Mouse (Mus musculus): Measurements from ENCODE around the gene C1galt1.

DNA sequence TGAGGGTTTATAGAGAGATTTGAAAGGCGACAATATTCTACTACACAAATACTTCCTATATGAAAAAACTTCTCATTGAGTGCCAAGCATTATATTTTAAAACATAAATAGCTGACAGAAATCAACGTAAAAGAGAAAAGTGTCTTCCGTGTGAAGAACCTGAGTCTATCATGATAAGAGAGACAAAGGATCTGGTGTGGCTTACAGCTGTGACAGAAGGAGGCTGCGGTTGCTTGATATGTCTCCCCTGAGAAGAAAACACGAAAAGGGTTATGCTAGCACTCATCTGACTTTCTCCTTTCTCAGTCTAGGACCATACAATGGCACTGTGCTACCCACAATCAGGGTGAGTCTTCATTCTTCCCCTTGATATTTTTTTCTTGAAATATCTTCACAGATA is 51.7 kb downstream of the C1galt1 start:
- TF ChIP-seq CTCF (conservative IDR thresholded peaks at IDR 0.05; ENCODE audit: insufficient read depth, insufficient read length, low read depth, low read length) = no peak
- TF ChIP-seq POLR2A (IDR thresholded peaks at IDR 0.05; ENCODE audit: low read depth, low read length) = no peak

Measured in kidney, adult 2 months (tissue).